Mouse (Mus musculus) limb, embryonic 14.5 days (tissue): Measurements from ENCODE around the gene Ppp5c. TPM values are rescaled to one million over a fixed set of nuclear protein-coding genes. Genes with fewer than 3 reads are reported as not detected.

ENCODE experiments used
- ATAC-seq: fragments of 200-750 bp; cut with Nextera tagmentation; 2 replicates; pipeline ENCODE4 v1.8.0; 2017; ENCODE audit warnings: low read depth, moderate number of reproducible peaks, moderate TSS enrichment; ENCODE audit not compliant: low FRiP score
- DNase-seq: peaks from one replicate; pipeline ENCODE4 v3.0.0-alpha.2; 2015; ENCODE audit warnings: low spot score
- H3K27ac ChIP-seq: fragments of 300-500 bp; sonication (generic); replicated peaks from 2 replicates; pipeline ENCODE4 v1.5.1; 2014; ENCODE audit warnings: low read depth, mild to moderate bottlenecking, low read length, moderate library complexity, mixed read lengths
- H3K27me3 ChIP-seq: fragments of 300-500 bp; sonication (generic); 2 replicates; pipeline ENCODE4 v1.6.1; 2014; ENCODE audit warnings: low read length, mixed read lengths; ENCODE audit not compliant: control insufficient read depth, insufficient read depth
- H3K36me3 ChIP-seq: fragments of 300-500 bp; sonication (generic); 2 replicates; pipeline ENCODE4 v1.6.1; 2014; ENCODE audit warnings: mild to moderate bottlenecking, low read length, moderate library complexity, mixed read lengths; ENCODE audit not compliant: control insufficient read depth, insufficient read depth
- H3K4me1 ChIP-seq: fragments of 300-500 bp; sonication (generic); 2 replicates; pipeline ENCODE4 v1.6.1; 2014; ENCODE audit warnings: antibody characterized with exemption, low read length, mixed read lengths; ENCODE audit not compliant: control insufficient read depth, insufficient read depth
- H3K4me2 ChIP-seq: fragments of 300-500 bp; sonication (generic); replicated peaks from 2 replicates; pipeline ENCODE4 v1.6.1; 2014; ENCODE audit warnings: low read depth, mild to moderate bottlenecking, low read length, moderate library complexity; ENCODE audit not compliant: severe bottlenecking
- H3K4me3 ChIP-seq: fragments of 300-500 bp; sonication (generic); replicated peaks from 2 replicates; pipeline ENCODE4 v1.5.1; 2014; ENCODE audit warnings: low read length
- H3K9ac ChIP-seq: fragments of 300-500 bp; sonication (generic); 2 replicates; pipeline ENCODE4 v1.6.1; 2014; ENCODE audit warnings: mild to moderate bottlenecking, low read depth, low read length, moderate library complexity; ENCODE audit not compliant: severe bottlenecking
- H3K9me3 ChIP-seq: fragments of 300-500 bp; sonication (generic); 2 replicates; pipeline ENCODE4 v1.6.1; 2016; ENCODE audit warnings: low read length; ENCODE audit not compliant: control insufficient read depth
- POLR2A ChIP-seq: fragments of 200-500 bp; IDR thresholded peaks from 2 replicates; pipeline ENCODE4 v1.8.0; 2012; ENCODE audit warnings: inconsistent platforms, mild to moderate bottlenecking, moderate library complexity, borderline replicate concordance; ENCODE audit not compliant: insufficient read depth, insufficient read length; ENCODE audit errors: extremely low read depth
- WGBS: fragments of 180-500 bp; shearing (Covaris S2); extraction: QIAGEN DNeasy Blood & Tissue Kit; methylation state at CpG from one replicate; pipeline ENCODE4 v1.1.7; 2014; 5-methylcytosine and 5-hydroxymethylcytosine counted together
- polyA plus RNA-seq, 2 experiments: library from polyadenylated mRNA; depleted of rRNA in 1 of 2; stranded (reverse) in 1 of 2; unstranded in 1 of 2; fragments of >200 nt; fragmentation: Nextera tagmentation in 1 of 2; extraction: Ambion mirVana in 1 of 2; gene quantifications; 2 replicates each; pipeline versions ENCODE4 v1.2.1 to v1.2.3; 2012 to 2014

Ppp5c gene
- polyA plus RNA-seq, 2 experiments: 100 to 193 TPM

DNA sequence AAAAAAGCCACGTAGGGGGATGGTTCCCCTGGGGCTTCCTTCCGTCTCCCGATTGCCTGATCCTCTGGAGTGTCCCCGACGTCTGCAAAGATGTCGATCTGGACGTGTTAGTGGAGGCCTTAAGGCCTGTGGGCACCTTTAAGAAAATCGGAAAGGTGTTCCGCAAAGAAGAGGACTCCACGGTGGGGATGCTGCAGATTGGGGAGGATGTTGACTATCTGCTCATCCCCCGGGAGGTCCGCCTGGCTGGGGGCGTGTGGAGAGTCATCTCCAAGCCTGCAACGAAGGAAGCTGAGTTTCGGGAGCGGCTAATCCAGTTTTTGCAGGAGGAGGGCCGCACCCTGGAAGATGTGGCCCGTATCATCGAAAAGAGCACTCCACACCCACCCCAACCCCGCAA lies 33.3 kb downstream of the Ppp5c start:
- no peaks in the 10 kb centered on the region for H3K9me3 ChIP-seq
- peak overlapping the region; percentile 92 for H3K27ac ChIP-seq
- TF ChIP-seq POLR2A: no peak
- peak overlapping the region; percentile 86 for H3K4me2 ChIP-seq
- WGBS: 1% methylated on average over 20 of the region's 20 CpGs
- H3K4me3 ChIP-seq: peak overlapping the region; percentile 75
- H3K36me3 ChIP-seq: peaks cover 25% of the 10 kb centered on the region
- no peak for ATAC-seq
- peaks cover 50% of the 10 kb centered on the region for H3K4me1 ChIP-seq
- no peak for DNase-seq
- peak overlapping the region; percentile 85 for H3K9ac ChIP-seq
- H3K27me3 ChIP-seq: no peaks in the 10 kb centered on the region

- Histone ChIP-seq H3K27me3 (no peaks in the 10 kb centered on the region), H3K9ac (peak overlapping the region; percentile 85), H3K9me3 (no peaks in the 10 kb centered on the region), H3K36me3 (peaks cover 22% of the 10 kb centered on the region), H3K4me2 (peak overlapping the region; percentile 86), H3K4me1 (peaks cover 50% of the 10 kb centered on the region), H3K4me3 (peak overlapping the region; percentile 75), H3K27ac (peak overlapping the region; percentile 92)
- DNase-seq (peak; percentile 97), ATAC-seq (peak; percentile 88)
- under 1% methylated on average over 27 of the region's 27 CpGs for WGBS
- peak; percentile 79; the same call in 1 of the 2 replicates for TF ChIP-seq POLR2A
These were observed 33.9 kb downstream of the Ppp5c start for GRCm38 (mm10) chr7:16993651-16994399.

- no peak for ATAC-seq
- WGBS: 93% methylated on average over 5 of the region's 5 CpGs
- peak within 1 kb of the TSS; percentile 85; the same call in 1 of the 2 replicates for H3K9ac ChIP-seq
- H3K4me1 ChIP-seq: peaks cover 56% of the 10 kb centered on the region
- H3K27ac ChIP-seq: peak within 1 kb of the TSS; percentile 92
- H3K4me3 ChIP-seq: peak within 1 kb of the TSS; percentile 75
- no peak for DNase-seq
- no peaks in the 10 kb centered on the region for H3K27me3 ChIP-seq
- TF ChIP-seq POLR2A: no peak
- peaks cover 8% of the 10 kb centered on the region for H3K36me3 ChIP-seq
- H3K9me3 ChIP-seq: no peaks in the 10 kb centered on the region
- peak within 1 kb of the TSS; percentile 86 for H3K4me2 ChIP-seq
These were observed 35.3 kb downstream of the Ppp5c start, which contains the start of gene Ccdc8 for GRCm38 (mm10) chr7:16992451-16992807. Gene Ccdc8 (plus strand): TSS chr7:16992708.

GRCm38 (mm10) chr7:16991681-16992450 lies 35.9 kb downstream of the Ppp5c start:
- no peak for TF ChIP-seq POLR2A
- Histone ChIP-seq H3K4me3 (no peak overlapping the region), H3K27ac (peak overlapping the region; percentile 92), H3K27me3 (no peaks in the 10 kb centered on the region), H3K36me3 (peaks cover 6% of the 10 kb centered on the region), H3K9me3 (no peaks in the 10 kb centered on the region), H3K4me2 (peak overlapping the region; percentile 33), H3K4me1 (peaks cover 55% of the 10 kb centered on the region), H3K9ac (0 out of 2 replicates have a peak overlapping the region, but pooled peaks have one; percentile 4)
- 43% methylated on average over 18 of the region's 18 CpGs for WGBS
- peak; percentile 83 for ATAC-seq
- DNase-seq: peak; percentile 96

GRCm38 (mm10) chr7:16990006-16990744 lies 37.5 kb downstream of the Ppp5c start:
- no peak for TF ChIP-seq POLR2A
- peak overlapping the region; percentile 14 for H3K27ac ChIP-seq
- DNase-seq: peak; percentile 42
- H3K9me3 ChIP-seq: no peaks in the 10 kb centered on the region
- 0 out of 2 replicates have a peak overlapping the region, but pooled peaks have one; percentile 16 for H3K9ac ChIP-seq
- H3K4me3 ChIP-seq: no peak overlapping the region
- ATAC-seq: no peak
- no peaks in the 10 kb centered on the region for H3K27me3 ChIP-seq
- peaks cover 41% of the 10 kb centered on the region for H3K4me1 ChIP-seq
- 40% methylated on average over 15 of the region's 15 CpGs for WGBS
- 0 out of 2 replicates have a peak overlapping the region, but pooled peaks have one; percentile 3 for H3K4me2 ChIP-seq
- no peaks in the 10 kb centered on the region for H3K36me3 ChIP-seq
